Mouse (Mus musculus) liver, adult 2 months (tissue): ENCODE data around the gene Selenoh.

Source experiments
- CTCF ChIP-seq: fragments of 200-500 bp; IDR thresholded peaks from 2 replicates; pipeline ENCODE4 v1.5.1; 2011; ENCODE audit warnings: low read depth, low read length, control low read depth
- POLR2A ChIP-seq: fragments of 200-500 bp; IDR thresholded peaks from 2 replicates; pipeline ENCODE4 v1.6.1; 2011; ENCODE audit warnings: low read length, control low read depth; ENCODE audit not compliant: insufficient read depth; ENCODE audit errors: extremely low read depth

GRCm38 (mm10) chr2:84707523-84707922 lies 37.0 kb upstream of the Selenoh start:
- TF ChIP-seq CTCF (no peak), POLR2A (no peak)
